Mouse (Mus musculus): ENCODE data around the gene Pde4dip. TPM values are rescaled to one million over a fixed set of nuclear protein-coding genes. Genes with fewer than 3 reads are reported as not detected.
A peak's percentile ranks its signal among the peaks of the same experiment; 100 is the strongest.

Pde4dip gene
- polyA plus RNA-seq, 1 experiment, result 134 TPM

DNA sequence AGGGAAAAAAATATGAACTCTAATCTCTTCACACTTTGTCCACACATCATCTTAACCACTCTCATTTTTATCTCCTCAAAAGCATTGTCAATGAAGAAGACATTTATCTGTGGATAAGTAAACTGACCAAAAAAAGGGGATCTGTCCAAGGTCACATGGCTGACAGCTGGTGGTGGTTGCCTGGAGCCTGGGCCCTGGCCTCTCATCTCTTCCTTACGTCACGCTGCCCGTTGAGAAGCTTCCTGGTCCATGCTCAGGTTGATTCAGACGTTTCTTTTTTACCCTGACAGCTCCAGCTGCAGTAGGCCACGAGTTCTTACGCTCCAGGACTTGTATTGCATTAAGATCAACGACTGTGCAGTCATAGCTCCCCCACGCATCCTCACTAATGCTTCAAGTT lies 222.4 kb downstream of the Pde4dip start:
- H3ac ChIP-seq (ENCODE audit: control insufficient read depth, insufficient read length), result no peak overlapping the region
- H3K4me2 ChIP-seq (ENCODE audit: low read depth), result no peak overlapping the region
- peaks cover 1% of the 10 kb centered on the region for H3K79me2 ChIP-seq (ENCODE audit: control insufficient read depth, insufficient read depth)
- no peak for TF ChIP-seq POLR2A (IDR thresholded peaks at IDR 0.05; ENCODE audit: insufficient read length, low read depth)
- TF ChIP-seq MYOG (IDR thresholded peaks at IDR 0.05; ENCODE audit: control insufficient read depth in 1 of 3, insufficient read depth in 1 of 3, insufficient read length in 2 of 3, low read depth in 2 of 3), result peak in 1 of 3 experiments; percentile 41
- TF ChIP-seq E2F4 (IDR thresholded peaks at IDR 0.05; ENCODE audit: insufficient read depth), result no peak
- TF ChIP-seq MAX (IDR thresholded peaks at IDR 0.05; ENCODE audit: low read depth), result no peak
- no peak for TF ChIP-seq MYOD1 (IDR thresholded peaks at IDR 0.05; ENCODE audit: control insufficient read depth in 1 of 3, insufficient read length in 2 of 3, low read depth in 2 of 3)
- TF ChIP-seq POLR2AphosphoS2 (IDR thresholded peaks at IDR 0.05; ENCODE audit: insufficient read length, low read depth), result no peak
- TF ChIP-seq USF1 (IDR thresholded peaks at IDR 0.05; ENCODE audit: low read depth), result no peak
- no peak for TF ChIP-seq SRF (IDR thresholded peaks at IDR 0.05; ENCODE audit: control insufficient read depth, insufficient read length, low read depth)
- H3K27me3 ChIP-seq (ENCODE audit: control insufficient read depth, insufficient read depth, insufficient read length), result no peaks in the 10 kb centered on the region
- H3K36me3 ChIP-seq (ENCODE audit: control insufficient read depth, insufficient read depth), result peaks cover 50% of the 10 kb centered on the region
- H3K4me3 ChIP-seq, result no peak overlapping the region

DNA sequence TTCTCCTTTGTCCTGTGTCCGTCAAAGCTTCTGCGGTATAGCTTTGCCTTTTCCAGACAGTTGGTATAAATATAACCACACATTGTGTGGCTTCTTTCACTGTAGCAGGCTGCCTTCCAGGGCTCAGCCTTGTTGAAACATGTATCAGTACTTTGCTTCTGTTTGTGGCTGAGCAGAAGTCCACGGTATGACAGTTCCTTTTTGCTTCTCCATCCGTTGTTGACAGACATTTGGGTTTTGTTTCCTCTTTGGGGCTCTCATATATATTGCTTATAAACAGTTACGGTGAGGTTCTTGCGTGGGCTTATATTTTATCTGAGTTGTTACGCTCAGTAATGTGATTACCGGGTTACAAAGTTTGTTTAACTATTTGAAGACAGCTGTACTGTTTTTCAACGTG lies 223.0 kb downstream of the Pde4dip start:
- Histone ChIP-seq H3ac (ENCODE audit: control insufficient read depth, insufficient read length) (no peak overlapping the region), H3K4me3 (no peak overlapping the region), H3K4me2 (ENCODE audit: low read depth) (no peak overlapping the region), H3K27me3 (ENCODE audit: control insufficient read depth, insufficient read depth, insufficient read length) (no peaks in the 10 kb centered on the region), H3K79me2 (ENCODE audit: control insufficient read depth, insufficient read depth) (peaks cover 7% of the 10 kb centered on the region), H3K36me3 (ENCODE audit: control insufficient read depth, insufficient read depth) (peaks cover 46% of the 10 kb centered on the region)
- TF ChIP-seq SRF (IDR thresholded peaks at IDR 0.05; ENCODE audit: control insufficient read depth, insufficient read length, low read depth) (no peak), MAX (IDR thresholded peaks at IDR 0.05; ENCODE audit: low read depth) (no peak), POLR2A (IDR thresholded peaks at IDR 0.05; ENCODE audit: insufficient read length, low read depth) (no peak), TCF3 (IDR thresholded peaks at IDR 0.05; ENCODE audit: insufficient read length, low read depth) (no peak), POLR2AphosphoS2 (IDR thresholded peaks at IDR 0.05; ENCODE audit: insufficient read length, low read depth) (no peak)

DNA sequence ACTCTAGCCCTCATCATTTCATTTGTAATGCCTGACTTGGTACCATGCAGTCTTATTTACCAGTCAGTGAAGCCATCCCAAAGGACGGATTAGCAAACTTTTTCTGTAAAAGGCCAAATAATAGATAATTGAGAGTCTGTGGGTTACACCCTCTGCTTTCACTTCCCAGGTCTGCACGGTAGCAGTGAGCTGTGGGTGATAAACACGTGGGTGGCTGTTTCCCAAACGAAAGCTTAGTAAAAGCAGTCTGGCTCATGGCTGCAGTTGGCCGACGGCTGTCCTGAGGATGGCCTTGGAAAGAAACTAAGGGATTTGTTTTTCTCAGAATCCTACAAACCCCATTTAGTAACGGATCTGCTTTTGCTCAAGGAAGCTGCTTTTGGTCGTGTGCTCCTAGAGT lies 227.3 kb downstream of the Pde4dip start:
- peak overlapping the region; percentile 93 for H3K4me2 ChIP-seq (ENCODE audit: low read depth)
- no peaks in the 10 kb centered on the region for H3K27me3 ChIP-seq (ENCODE audit: control insufficient read depth, insufficient read depth, insufficient read length)
- TF ChIP-seq MYOG (IDR thresholded peaks at IDR 0.05; ENCODE audit: control insufficient read depth in 1 of 3, insufficient read depth in 1 of 3, insufficient read length in 2 of 3, low read depth in 2 of 3), result no peak
- no peak for TF ChIP-seq MAX (IDR thresholded peaks at IDR 0.05; ENCODE audit: low read depth)
- no peak for TF ChIP-seq SRF (IDR thresholded peaks at IDR 0.05; ENCODE audit: control insufficient read depth, insufficient read length, low read depth)
- TF ChIP-seq USF1 (IDR thresholded peaks at IDR 0.05; ENCODE audit: low read depth), result no peak
- TF ChIP-seq REST (IDR thresholded peaks at IDR 0.05; ENCODE audit: insufficient read depth, insufficient read length), result no peak
- TF ChIP-seq E2F4 (IDR thresholded peaks at IDR 0.05; ENCODE audit: insufficient read depth), result no peak
- no peak for TF ChIP-seq TCF12 (IDR thresholded peaks at IDR 0.05; ENCODE audit: insufficient read depth, poor library complexity, severe bottlenecking)
- no peak for TF ChIP-seq MYOD1 (IDR thresholded peaks at IDR 0.05; ENCODE audit: control insufficient read depth in 1 of 3, insufficient read length in 2 of 3, low read depth in 2 of 3)
- no peak for TF ChIP-seq POLR2A (IDR thresholded peaks at IDR 0.05; ENCODE audit: insufficient read length, low read depth)
- TF ChIP-seq POLR2AphosphoS2 (IDR thresholded peaks at IDR 0.05; ENCODE audit: insufficient read length, low read depth), result no peak
- no peak for TF ChIP-seq CEBPB (IDR thresholded peaks at IDR 0.05; ENCODE audit: insufficient read depth, poor library complexity, severe bottlenecking)
- no peak for TF ChIP-seq TCF3 (IDR thresholded peaks at IDR 0.05; ENCODE audit: insufficient read length, low read depth)
- peaks cover 22% of the 10 kb centered on the region for H3K36me3 ChIP-seq (ENCODE audit: control insufficient read depth, insufficient read depth)
- H3K79me2 ChIP-seq (ENCODE audit: control insufficient read depth, insufficient read depth), result peaks cover 21% of the 10 kb centered on the region
- H3ac ChIP-seq (ENCODE audit: control insufficient read depth, insufficient read length), result no peak overlapping the region
- no peak overlapping the region for H3K4me3 ChIP-seq

DNA sequence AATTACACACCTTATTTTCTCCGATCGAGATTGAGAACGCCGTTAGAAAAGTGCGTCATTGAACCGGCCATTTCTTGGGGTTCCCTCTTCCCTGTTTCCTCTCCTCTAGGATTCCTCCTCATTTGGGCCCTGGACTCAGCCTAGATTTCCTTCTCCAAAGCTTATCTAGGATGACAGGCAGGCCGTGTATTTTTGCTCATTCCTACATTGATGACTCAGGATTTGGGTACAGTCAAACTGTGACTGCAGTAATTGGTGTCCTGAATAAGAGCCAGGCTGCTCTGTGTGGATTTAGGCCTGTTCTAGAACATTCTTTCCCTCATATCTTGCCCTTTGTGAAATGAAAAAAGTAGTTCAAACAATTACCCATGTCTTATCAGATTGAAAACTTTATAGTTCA lies 228.8 kb downstream of the Pde4dip start:
- H3ac ChIP-seq (ENCODE audit: control insufficient read depth, insufficient read length), result no peak overlapping the region
- TF ChIP-seq MAX (IDR thresholded peaks at IDR 0.05; ENCODE audit: low read depth) (no peak), CEBPB (IDR thresholded peaks at IDR 0.05; ENCODE audit: insufficient read depth, poor library complexity, severe bottlenecking) (no peak), USF1 (IDR thresholded peaks at IDR 0.05; ENCODE audit: low read depth) (no peak), POLR2A (IDR thresholded peaks at IDR 0.05; ENCODE audit: insufficient read length, low read depth) (no peak), MYOG (IDR thresholded peaks at IDR 0.05; ENCODE audit: control insufficient read depth in 1 of 3, insufficient read depth in 1 of 3, insufficient read length in 2 of 3, low read depth in 2 of 3) (no peak), SRF (IDR thresholded peaks at IDR 0.05; ENCODE audit: control insufficient read depth, insufficient read length, low read depth) (no peak), TCF12 (IDR thresholded peaks at IDR 0.05; ENCODE audit: insufficient read depth, poor library complexity, severe bottlenecking) (no peak)
- peaks cover 21% of the 10 kb centered on the region for H3K79me2 ChIP-seq (ENCODE audit: control insufficient read depth, insufficient read depth)
- peaks cover 19% of the 10 kb centered on the region for H3K36me3 ChIP-seq (ENCODE audit: control insufficient read depth, insufficient read depth)
- peak overlapping the region; percentile 93 for H3K4me2 ChIP-seq (ENCODE audit: low read depth)
- H3K4me3 ChIP-seq, result peak overlapping the region; percentile 76
- H3K27me3 ChIP-seq (ENCODE audit: control insufficient read depth, insufficient read depth, insufficient read length), result no peaks in the 10 kb centered on the region

DNA sequence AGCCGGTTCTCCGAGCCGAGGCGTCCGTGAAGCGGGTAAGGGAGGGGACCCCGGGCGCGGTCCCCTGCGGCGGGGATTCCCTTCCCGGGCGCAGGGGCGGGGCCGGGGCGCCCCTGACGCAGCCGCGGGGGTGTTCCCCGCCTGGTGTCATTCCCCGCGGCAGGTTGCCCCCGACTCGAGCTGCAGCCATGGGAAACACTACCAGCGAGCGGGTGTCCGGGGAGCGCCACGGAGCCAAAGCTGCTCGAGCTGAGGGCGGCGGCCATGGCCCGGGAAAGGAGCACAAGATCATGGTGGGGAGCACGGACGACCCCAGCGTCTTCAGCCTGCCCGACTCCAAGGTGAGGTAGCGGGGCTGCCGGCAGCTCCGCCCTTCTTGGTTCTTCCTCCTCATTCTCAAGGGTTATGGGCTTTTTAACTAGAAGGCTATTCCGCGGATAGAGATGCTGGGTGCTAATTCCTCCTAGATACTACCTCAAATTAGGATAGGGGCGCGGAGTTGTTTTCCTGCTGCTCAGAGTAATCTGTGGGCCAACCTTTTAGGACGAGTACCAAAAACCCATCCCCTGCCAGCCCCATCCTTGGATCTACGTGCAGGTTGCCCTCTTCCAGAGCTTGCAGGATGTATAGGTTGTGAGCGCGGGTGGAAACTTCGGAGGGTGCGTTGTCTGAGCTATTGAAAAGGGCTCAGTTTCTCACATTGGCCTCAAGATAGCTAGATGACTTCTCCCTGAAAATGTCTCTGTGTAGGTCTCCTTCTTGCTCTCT lies 229.9 kb downstream of the Pde4dip start:
- H3K4me3 ChIP-seq, result peak overlapping the region; percentile 76
- H3K36me3 ChIP-seq (ENCODE audit: control insufficient read depth, insufficient read depth), result peaks cover 10% of the 10 kb centered on the region
- peak; percentile 50 for TF ChIP-seq POLR2A (IDR thresholded peaks at IDR 0.05; ENCODE audit: insufficient read length, low read depth)
- TF ChIP-seq E2F4 (IDR thresholded peaks at IDR 0.05; ENCODE audit: insufficient read depth), result no peak
- peak; percentile 40 for TF ChIP-seq POLR2AphosphoS2 (IDR thresholded peaks at IDR 0.05; ENCODE audit: insufficient read length, low read depth)
- H3K79me2 ChIP-seq (ENCODE audit: control insufficient read depth, insufficient read depth), result peaks cover 21% of the 10 kb centered on the region
- peak overlapping the region; percentile 93 for H3K4me2 ChIP-seq (ENCODE audit: low read depth)
- H3K27me3 ChIP-seq (ENCODE audit: control insufficient read depth, insufficient read depth, insufficient read length), result no peaks in the 10 kb centered on the region
- H3ac ChIP-seq (ENCODE audit: control insufficient read depth, insufficient read length), result peak overlapping the region; percentile 32

Data from myocyte (in vitro differentiated cells).